Mouse (Mus musculus): ENCODE results near the gene Gadd45a.

DNA sequence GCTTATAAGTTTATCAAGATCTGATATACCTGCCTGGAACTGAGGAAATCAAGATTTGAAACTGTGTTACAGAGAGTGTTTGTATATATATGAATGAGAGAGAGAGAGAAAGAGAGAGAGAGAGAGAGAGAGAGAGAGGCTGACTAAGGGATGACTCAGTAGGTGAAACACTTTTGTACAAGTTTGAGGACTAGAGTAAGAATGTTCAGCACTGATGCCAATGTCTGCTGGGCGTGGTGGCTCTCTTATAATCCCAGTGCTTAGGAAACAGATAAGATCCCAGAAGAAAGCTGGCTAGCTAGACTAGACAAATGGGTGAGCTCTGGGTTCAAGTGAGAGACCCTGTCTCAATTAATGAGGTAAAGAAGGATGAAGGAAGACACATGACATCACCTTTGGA is 34.4 kb upstream of the Gadd45a start:
- no peak for TF ChIP-seq CTCF (IDR thresholded peaks at IDR 0.05; ENCODE audit: low read depth)
- no peak for TF ChIP-seq EP300 (optimal IDR thresholded peaks at IDR 0.05)

All from stomach, postnatal 0 days (tissue).